Mouse (Mus musculus) megakaryocyte, embryonic 14.5 days (primary cell): Measurements from ENCODE around the gene Rab13.

Experiments
- FLI1 ChIP-seq: IDR thresholded peaks from 2 replicates; pipeline ENCODE4 v1.6.1; 2012; ENCODE audit warnings: low read length, inconsistent platforms, mixed read lengths
- GATA1 ChIP-seq: IDR thresholded peaks from 3 replicates; pipeline ENCODE4 v1.6.1; 2012; ENCODE audit warnings: mixed read lengths, low read length, inconsistent platforms, borderline replicate concordance

DNA sequence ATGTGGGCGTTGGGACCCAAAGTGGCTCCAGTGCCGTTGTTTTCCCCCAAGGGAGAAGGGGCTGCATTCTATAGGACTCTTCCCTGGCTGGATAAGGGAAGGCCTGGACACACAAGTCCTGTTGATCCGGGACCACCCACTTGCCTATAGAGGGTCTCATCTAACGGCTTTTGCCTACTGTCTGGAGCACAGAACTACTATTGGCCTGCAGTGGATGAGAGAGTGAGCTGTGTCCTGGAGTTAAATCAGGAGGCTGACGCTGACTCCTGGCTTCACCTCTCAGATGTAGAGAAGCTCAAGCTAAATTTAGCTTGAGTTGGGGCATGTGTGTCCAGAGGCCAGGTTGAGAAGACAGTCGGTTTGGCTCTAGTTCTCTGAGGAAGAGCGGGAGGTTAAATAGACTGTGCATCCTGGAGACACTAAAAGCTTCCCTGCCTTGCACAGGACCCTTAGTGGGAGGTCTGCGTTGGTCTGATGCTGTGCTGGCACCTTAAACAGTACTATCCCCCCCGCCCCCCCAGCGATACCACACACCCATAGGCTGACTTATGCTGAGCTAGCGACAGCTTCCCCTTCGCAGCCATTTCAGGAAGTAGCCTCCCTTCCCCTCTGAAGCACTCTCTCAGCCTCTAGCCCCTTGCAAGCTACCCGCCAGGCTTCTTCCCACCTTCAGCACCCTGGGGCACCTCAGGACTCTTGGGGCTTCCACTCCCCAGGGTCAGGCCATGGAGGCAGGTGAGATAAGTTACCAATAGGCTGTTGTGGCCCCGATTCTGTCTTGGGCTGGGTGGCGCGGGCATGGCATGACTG is 52.6 kb downstream of the Rab13 start:
- no peak for TF ChIP-seq GATA1
- TF ChIP-seq FLI1: no peak
